Mouse (Mus musculus): ENCODE measurements around the gene Ate1. TPM values are rescaled to one million over a fixed set of nuclear protein-coding genes. Genes with fewer than 3 reads are reported as not detected.

Ate1 gene
- total and polyA plus RNA-seq, 2 experiments from 2014 or later = 32.4 to 66.3 TPM

GRCm38 (mm10) chr7:130527306-130527705 lies 7.1 kb upstream of the Ate1 start:
- H3K4me3 ChIP-seq (ENCODE audit: low read depth, low read length) = no peak overlapping the region
- TF ChIP-seq CTCF (IDR thresholded peaks at IDR 0.05; ENCODE audit: low read depth) (no peak), EP300 (IDR thresholded peaks at IDR 0.05; ENCODE audit: low read depth) (no peak)
- 41% methylated on average over 9 of the region's 9 CpGs for WGBS
- H3K4me1 ChIP-seq (ENCODE audit: control insufficient read depth, insufficient read depth) = no peaks in the 10 kb centered on the region
- H3K27ac ChIP-seq (ENCODE audit: low read depth) = no peak overlapping the region
- H3K36me3 ChIP-seq (replicated peaks; ENCODE audit: control insufficient read depth, insufficient read depth, low read length) = peaks cover 23% of the 10 kb centered on the region
- H3K4me2 ChIP-seq (ENCODE audit: low read depth, low read length) = no peak overlapping the region
- no peaks in the 10 kb centered on the region for H3K9me3 ChIP-seq (replicated peaks; ENCODE audit: control insufficient read depth, low read length)
- peak; percentile 31 for DNase-seq (ENCODE audit: low spot score)
- peak; percentile 24 for ATAC-seq (ENCODE audit: insufficient read depth, low read depth)
- no peak overlapping the region for H3K9ac ChIP-seq (replicated peaks; ENCODE audit: low read depth, low read length)
- H3K27me3 ChIP-seq (ENCODE audit: control insufficient read depth, insufficient read depth, low read length) = no peaks in the 10 kb centered on the region

- Histone ChIP-seq H3K4me1 (ENCODE audit: control insufficient read depth, insufficient read depth) (peaks cover 3% of the 10 kb centered on the region; the same call in 1 of the 2 replicates), H3K9ac (replicated peaks; ENCODE audit: low read depth, low read length) (no peak overlapping the region), H3K27me3 (ENCODE audit: control insufficient read depth, insufficient read depth, low read length) (no peaks in the 10 kb centered on the region), H3K4me2 (ENCODE audit: low read depth, low read length) (no peak overlapping the region), H3K4me3 (ENCODE audit: low read depth, low read length) (no peak overlapping the region), H3K36me3 (replicated peaks; ENCODE audit: control insufficient read depth, insufficient read depth, low read length) (no peaks in the 10 kb centered on the region), H3K9me3 (replicated peaks; ENCODE audit: control insufficient read depth, low read length) (no peaks in the 10 kb centered on the region), H3K27ac (ENCODE audit: low read depth) (no peak overlapping the region)
- 92% methylated on average over 8 of the region's 8 CpGs for WGBS
- ATAC-seq (ENCODE audit: insufficient read depth, low read depth) (no peak), DNase-seq (ENCODE audit: low spot score) (no peak)
- TF ChIP-seq EP300 (IDR thresholded peaks at IDR 0.05; ENCODE audit: low read depth) (no peak), CTCF (IDR thresholded peaks at IDR 0.05; ENCODE audit: low read depth) (no peak)
Measured at GRCm38 (mm10) chr7:130523451-130523850, 3.3 kb upstream of the Ate1 start.

GRCm38 (mm10) chr7:130520812-130521422 lies 748 bp upstream of the Ate1 start:
- no peaks in the 10 kb centered on the region for H3K9me3 ChIP-seq (replicated peaks; ENCODE audit: control insufficient read depth, low read length)
- TF ChIP-seq EP300 (IDR thresholded peaks at IDR 0.05; ENCODE audit: low read depth) (no peak), CTCF (IDR thresholded peaks at IDR 0.05; ENCODE audit: low read depth) (no peak)
- DNase-seq (ENCODE audit: low spot score) = no peak
- peak overlapping the region; percentile 97 for H3K27ac ChIP-seq (ENCODE audit: low read depth)
- ATAC-seq (ENCODE audit: insufficient read depth, low read depth) = no peak
- H3K4me3 ChIP-seq (ENCODE audit: low read depth, low read length) = no peak overlapping the region
- no peaks in the 10 kb centered on the region for H3K36me3 ChIP-seq (replicated peaks; ENCODE audit: control insufficient read depth, insufficient read depth, low read length)
- H3K9ac ChIP-seq (replicated peaks; ENCODE audit: low read depth, low read length) = no peak overlapping the region
- H3K4me1 ChIP-seq (ENCODE audit: control insufficient read depth, insufficient read depth) = peaks cover 12% of the 10 kb centered on the region
- no peaks in the 10 kb centered on the region for H3K27me3 ChIP-seq (ENCODE audit: control insufficient read depth, insufficient read depth, low read length)
- WGBS = 71% methylated on average over 14 of the region's 14 CpGs
- no peak overlapping the region; the same call in 1 of the 2 replicates for H3K4me2 ChIP-seq (ENCODE audit: low read depth, low read length)

- Histone ChIP-seq H3K27ac (ENCODE audit: low read depth) (peak overlapping the region; percentile 97), H3K27me3 (ENCODE audit: control insufficient read depth, insufficient read depth, low read length) (no peaks in the 10 kb centered on the region), H3K9me3 (replicated peaks; ENCODE audit: control insufficient read depth, low read length) (no peaks in the 10 kb centered on the region), H3K36me3 (replicated peaks; ENCODE audit: control insufficient read depth, insufficient read depth, low read length) (0 out of 2 replicates have a peak, but pooled peaks cover 9% of the 10 kb centered on the region), H3K4me1 (ENCODE audit: control insufficient read depth, insufficient read depth) (peaks cover 12% of the 10 kb centered on the region), H3K4me2 (ENCODE audit: low read depth, low read length) (peak overlapping the region; percentile 69), H3K4me3 (ENCODE audit: low read depth, low read length) (peak overlapping the region; percentile 71), H3K9ac (replicated peaks; ENCODE audit: low read depth, low read length) (peak overlapping the region; percentile 94)
- ATAC-seq (ENCODE audit: insufficient read depth, low read depth) = peak; percentile 97
- peak; percentile 96 for DNase-seq (ENCODE audit: low spot score)
- WGBS = under 1% methylated on average over 86 of the region's 90 CpGs
- TF ChIP-seq EP300 (IDR thresholded peaks at IDR 0.05; ENCODE audit: low read depth) = 0 out of 2 replicates have a peak, but pooled peaks have one; percentile 55
- TF ChIP-seq CTCF (IDR thresholded peaks at IDR 0.05; ENCODE audit: low read depth) = no peak
Measured at GRCm38 (mm10) chr7:130519096-130520048, 797 bp downstream of the Ate1 start.

GRCm38 (mm10) chr7:130518213-130519095 lies 1.7 kb downstream of the Ate1 start:
- Histone ChIP-seq H3K9ac (replicated peaks; ENCODE audit: low read depth, low read length) (peak overlapping the region; percentile 94), H3K4me3 (ENCODE audit: low read depth, low read length) (peak overlapping the region; percentile 71), H3K4me1 (ENCODE audit: control insufficient read depth, insufficient read depth) (peaks cover 12% of the 10 kb centered on the region), H3K36me3 (replicated peaks; ENCODE audit: control insufficient read depth, insufficient read depth, low read length) (peaks cover 15% of the 10 kb centered on the region), H3K27me3 (ENCODE audit: control insufficient read depth, insufficient read depth, low read length) (no peaks in the 10 kb centered on the region), H3K4me2 (ENCODE audit: low read depth, low read length) (peak overlapping the region; percentile 69), H3K9me3 (replicated peaks; ENCODE audit: control insufficient read depth, low read length) (no peaks in the 10 kb centered on the region), H3K27ac (ENCODE audit: low read depth) (peak overlapping the region; percentile 97)
- TF ChIP-seq EP300 (IDR thresholded peaks at IDR 0.05; ENCODE audit: low read depth) (no peak), CTCF (IDR thresholded peaks at IDR 0.05; ENCODE audit: low read depth) (no peak)
- 31% methylated on average over 26 of the region's 26 CpGs for WGBS
- DNase-seq (ENCODE audit: low spot score) = no peak
- no peak for ATAC-seq (ENCODE audit: insufficient read depth, low read depth)
